Mouse (Mus musculus): ENCODE measurements around the gene Camk1d. TPM values are rescaled to one million over a fixed set of nuclear protein-coding genes. Genes with fewer than 3 reads are reported as not detected.
A peak's percentile ranks its signal among the peaks of the same experiment; 100 is the strongest.
"Not testable (repeated sequence)": the region's sequence is repeated elsewhere in the genome, so short reads cannot be mapped to it uniquely, and the experiment has no call there.

The Camk1d gene
- polyA plus RNA-seq, 1 experiment from 2014 or later, result 0.94 TPM

GRCm38 (mm10) chr2:5540870-5541269, 173.4 kb downstream of the Camk1d start:
- 76% methylated on average over 3 of the region's 3 CpGs for WGBS
- no peak overlapping the region for H3K4me3 ChIP-seq (ENCODE audit: low read depth, low read length)
- DNase-seq (ENCODE audit: low spot score), result no peak
- ATAC-seq (replicated peaks; ENCODE audit: insufficient number of reproducible peaks, low FRiP score, low TSS enrichment, low read depth), result no peak
- no peaks in the 10 kb centered on the region for H3K9me3 ChIP-seq (replicated peaks; ENCODE audit: control insufficient read depth, low read length)
- H3K27me3 ChIP-seq (ENCODE audit: control insufficient read depth, insufficient read depth, low read length), result no peaks in the 10 kb centered on the region
- H3K36me3 ChIP-seq (replicated peaks; ENCODE audit: control insufficient read depth, insufficient read depth, low read depth, low read length), result no peaks in the 10 kb centered on the region
- no peak overlapping the region for H3K27ac ChIP-seq (replicated peaks; ENCODE audit: low read depth, low read length)
- H3K9ac ChIP-seq (replicated peaks; ENCODE audit: low read length), result no peak overlapping the region
- no peak overlapping the region for H3K4me2 ChIP-seq (ENCODE audit: low read depth, low read length)
- H3K4me1 ChIP-seq (ENCODE audit: control insufficient read depth, insufficient read depth, low read length), result no peaks in the 10 kb centered on the region

DNA sequence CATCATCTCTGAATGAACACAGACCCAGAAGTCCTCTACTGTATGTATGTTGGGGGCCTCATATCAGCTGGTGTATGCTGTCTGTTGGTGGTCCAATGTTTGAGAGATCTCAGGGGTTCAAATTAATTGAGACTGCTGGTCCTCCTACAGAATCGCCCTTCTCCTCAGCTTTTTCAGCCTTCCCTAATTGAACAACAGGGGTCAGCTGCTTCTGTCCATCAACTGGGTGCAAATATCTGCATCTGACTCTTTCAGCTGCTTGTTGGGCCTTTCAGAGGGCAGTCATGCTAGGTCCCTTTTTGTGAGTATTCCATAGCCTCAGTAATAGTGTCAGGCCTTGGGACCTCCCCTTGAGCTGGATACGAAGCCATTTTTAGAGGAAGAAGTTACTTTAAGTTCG, 174.4 kb downstream of the Camk1d start:
- 61% methylated on average over 3 of the region's 3 CpGs for WGBS
- not testable (repeated sequence) for H3K27ac ChIP-seq (replicated peaks; ENCODE audit: low read depth, low read length); ATAC-seq (replicated peaks; ENCODE audit: insufficient number of reproducible peaks, low FRiP score, low TSS enrichment, low read depth)

DNA sequence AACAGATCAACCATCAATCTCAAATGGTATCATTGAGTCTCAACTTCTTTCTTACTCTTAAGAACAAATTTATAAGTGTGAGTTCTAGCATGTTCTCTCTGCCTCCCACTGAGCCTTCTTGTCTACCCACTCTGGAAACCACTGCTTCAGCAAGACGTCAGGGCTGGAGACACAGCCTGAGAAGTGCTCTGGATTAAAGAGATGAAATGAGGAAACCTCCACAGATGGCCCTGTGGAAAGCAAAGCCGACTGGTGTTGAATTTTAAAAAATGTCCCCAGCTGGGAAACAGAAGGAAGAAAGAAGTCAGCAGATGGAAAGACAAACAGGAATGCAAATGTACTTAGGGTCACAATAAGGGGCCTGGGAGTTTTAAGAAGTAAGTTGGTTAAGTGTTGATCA, 180.4 kb downstream of the Camk1d start:
- Histone ChIP-seq H3K36me3 (replicated peaks; ENCODE audit: control insufficient read depth, insufficient read depth, low read depth, low read length) (no peaks in the 10 kb centered on the region), H3K9ac (replicated peaks; ENCODE audit: low read length) (no peak overlapping the region), H3K4me2 (ENCODE audit: low read depth, low read length) (no peak overlapping the region), H3K4me3 (ENCODE audit: low read depth, low read length) (no peak overlapping the region), H3K9me3 (replicated peaks; ENCODE audit: control insufficient read depth, low read length) (no peaks in the 10 kb centered on the region), H3K4me1 (ENCODE audit: control insufficient read depth, insufficient read depth, low read length) (no peaks in the 10 kb centered on the region), H3K27me3 (ENCODE audit: control insufficient read depth, insufficient read depth, low read length) (no peaks in the 10 kb centered on the region), H3K27ac (replicated peaks; ENCODE audit: low read depth, low read length) (no peak overlapping the region)
- DNase-seq (ENCODE audit: low spot score), result no peak
- ATAC-seq (replicated peaks; ENCODE audit: insufficient number of reproducible peaks, low FRiP score, low TSS enrichment, low read depth), result no peak
- 57% methylated on average over 2 of the region's 2 CpGs for WGBS

More for the DNA sequence above, 174.4 kb downstream of the Camk1d start:
- not testable (repeated sequence) for H3K27me3 ChIP-seq (ENCODE audit: control insufficient read depth, insufficient read depth, low read length); DNase-seq (ENCODE audit: low spot score); H3K4me2 ChIP-seq (ENCODE audit: low read depth, low read length); H3K9me3 ChIP-seq (replicated peaks; ENCODE audit: control insufficient read depth, low read length); H3K36me3 ChIP-seq (replicated peaks; ENCODE audit: control insufficient read depth, insufficient read depth, low read depth, low read length); H3K9ac ChIP-seq (replicated peaks; ENCODE audit: low read length); H3K4me3 ChIP-seq (ENCODE audit: low read depth, low read length); H3K4me1 ChIP-seq (ENCODE audit: control insufficient read depth, insufficient read depth, low read length)

- ATAC-seq (replicated peaks; ENCODE audit: insufficient number of reproducible peaks, low FRiP score, low TSS enrichment, low read depth) (no peak), DNase-seq (ENCODE audit: low spot score) (no peak)
- WGBS, result 82% methylated on average over 2 of the region's 2 CpGs
- no peaks in the 10 kb centered on the region for H3K27me3 ChIP-seq (ENCODE audit: control insufficient read depth, insufficient read depth, low read length)
- H3K4me3 ChIP-seq (ENCODE audit: low read depth, low read length), result no peak overlapping the region
- no peaks in the 10 kb centered on the region for H3K36me3 ChIP-seq (replicated peaks; ENCODE audit: control insufficient read depth, insufficient read depth, low read depth, low read length)
- H3K9ac ChIP-seq (replicated peaks; ENCODE audit: low read length), result no peak overlapping the region
- no peaks in the 10 kb centered on the region for H3K9me3 ChIP-seq (replicated peaks; ENCODE audit: control insufficient read depth, low read length)
- no peak overlapping the region for H3K27ac ChIP-seq (replicated peaks; ENCODE audit: low read depth, low read length)
- H3K4me1 ChIP-seq (ENCODE audit: control insufficient read depth, insufficient read depth, low read length), result no peaks in the 10 kb centered on the region
- no peak overlapping the region for H3K4me2 ChIP-seq (ENCODE audit: low read depth, low read length)
Measured at GRCm38 (mm10) chr2:5529992-5530391, 184.3 kb downstream of the Camk1d start.

DNA sequence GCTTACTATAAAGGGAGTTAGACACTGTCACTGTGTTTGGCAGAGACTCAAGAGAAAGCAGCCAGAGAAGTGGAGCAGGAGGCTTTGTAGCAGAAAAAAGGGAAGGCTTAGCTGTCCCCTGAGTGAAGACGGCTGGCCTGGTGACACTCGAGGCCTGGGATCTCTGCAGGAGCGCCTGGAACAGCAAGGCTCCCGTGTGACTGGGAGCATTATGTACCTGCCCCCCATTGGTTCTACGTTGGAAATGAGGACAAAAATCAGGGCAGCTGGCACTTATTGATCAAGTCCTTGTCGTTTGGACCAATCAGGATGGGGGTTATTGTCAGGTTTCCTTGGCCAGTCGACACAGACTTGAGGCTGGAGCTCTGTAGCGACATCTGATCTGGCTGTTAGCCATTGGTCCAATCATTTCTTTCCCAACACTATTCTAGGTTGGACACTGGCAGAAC, 195.1 kb downstream of the Camk1d start:
- no peak for ATAC-seq (replicated peaks; ENCODE audit: insufficient number of reproducible peaks, low FRiP score, low TSS enrichment, low read depth)
- Histone ChIP-seq H3K4me2 (ENCODE audit: low read depth, low read length) (no peak overlapping the region), H3K36me3 (replicated peaks; ENCODE audit: control insufficient read depth, insufficient read depth, low read depth, low read length) (no peaks in the 10 kb centered on the region), H3K27ac (replicated peaks; ENCODE audit: low read depth, low read length) (no peak overlapping the region), H3K4me1 (ENCODE audit: control insufficient read depth, insufficient read depth, low read length) (no peaks in the 10 kb centered on the region), H3K9ac (replicated peaks; ENCODE audit: low read length) (no peak overlapping the region), H3K9me3 (replicated peaks; ENCODE audit: control insufficient read depth, low read length) (no peaks in the 10 kb centered on the region; the same call in 1 of the 2 replicates), H3K27me3 (ENCODE audit: control insufficient read depth, insufficient read depth, low read length) (no peaks in the 10 kb centered on the region), H3K4me3 (ENCODE audit: low read depth, low read length) (no peak overlapping the region)
- peak; percentile 11 for DNase-seq (ENCODE audit: low spot score)
- 64% methylated on average over 8 of the region's 8 CpGs for WGBS

DNA sequence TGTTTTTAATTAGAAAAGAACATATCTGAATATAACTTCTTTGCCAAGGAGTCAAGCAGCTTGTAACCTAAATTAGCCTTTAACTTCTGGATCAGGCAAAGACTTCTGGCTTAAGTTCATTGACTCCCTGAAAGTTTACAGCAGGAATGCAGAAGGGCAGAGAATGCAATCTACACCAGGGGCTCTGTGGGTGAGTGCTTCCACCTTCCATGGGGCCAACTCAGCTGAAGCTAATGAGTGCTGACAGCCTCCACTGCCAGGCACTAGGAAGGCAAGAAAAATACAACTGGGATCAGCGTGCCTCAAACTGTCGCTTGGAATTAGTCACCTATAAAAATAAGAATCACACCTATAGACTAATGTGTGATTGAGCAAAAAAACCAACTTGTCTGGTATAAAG, 199.2 kb downstream of the Camk1d start:
- H3K36me3 ChIP-seq (replicated peaks; ENCODE audit: control insufficient read depth, insufficient read depth, low read depth, low read length), result no peaks in the 10 kb centered on the region
- no peaks in the 10 kb centered on the region for H3K27me3 ChIP-seq (ENCODE audit: control insufficient read depth, insufficient read depth, low read length)
- 69% methylated on average over 2 of the region's 2 CpGs for WGBS
- H3K9me3 ChIP-seq (replicated peaks; ENCODE audit: control insufficient read depth, low read length), result no peaks in the 10 kb centered on the region; the same call in 1 of the 2 replicates
- ATAC-seq (replicated peaks; ENCODE audit: insufficient number of reproducible peaks, low FRiP score, low TSS enrichment, low read depth), result no peak
- H3K27ac ChIP-seq (replicated peaks; ENCODE audit: low read depth, low read length), result no peak overlapping the region
- no peak overlapping the region for H3K4me2 ChIP-seq (ENCODE audit: low read depth, low read length)
- H3K4me3 ChIP-seq (ENCODE audit: low read depth, low read length), result no peak overlapping the region
- H3K9ac ChIP-seq (replicated peaks; ENCODE audit: low read length), result no peak overlapping the region
- peak; percentile 38 for DNase-seq (ENCODE audit: low spot score)
- H3K4me1 ChIP-seq (ENCODE audit: control insufficient read depth, insufficient read depth, low read length), result no peaks in the 10 kb centered on the region

- Histone ChIP-seq H3K27me3 (ENCODE audit: control insufficient read depth, insufficient read depth, low read length) (no peaks in the 10 kb centered on the region), H3K4me2 (ENCODE audit: low read depth, low read length) (no peak overlapping the region), H3K4me3 (ENCODE audit: low read depth, low read length) (no peak overlapping the region), H3K9me3 (replicated peaks; ENCODE audit: control insufficient read depth, low read length) (no peaks in the 10 kb centered on the region; the same call in 1 of the 2 replicates), H3K9ac (replicated peaks; ENCODE audit: low read length) (no peak overlapping the region), H3K36me3 (replicated peaks; ENCODE audit: control insufficient read depth, insufficient read depth, low read depth, low read length) (no peaks in the 10 kb centered on the region), H3K27ac (replicated peaks; ENCODE audit: low read depth, low read length) (no peak overlapping the region), H3K4me1 (ENCODE audit: control insufficient read depth, insufficient read depth, low read length) (no peaks in the 10 kb centered on the region)
- DNase-seq (ENCODE audit: low spot score), result no peak
- WGBS, result 93% methylated on average over 5 of the region's 5 CpGs
- no peak for ATAC-seq (replicated peaks; ENCODE audit: insufficient number of reproducible peaks, low FRiP score, low TSS enrichment, low read depth)
Measured at GRCm38 (mm10) chr2:5514095-5514494, 200.2 kb downstream of the Camk1d start.

- H3K36me3 ChIP-seq (replicated peaks; ENCODE audit: control insufficient read depth, insufficient read depth, low read depth, low read length), result no peaks in the 10 kb centered on the region
- DNase-seq (ENCODE audit: low spot score) (no peak), ATAC-seq (replicated peaks; ENCODE audit: insufficient number of reproducible peaks, low FRiP score, low TSS enrichment, low read depth) (no peak)
- H3K4me1 ChIP-seq (ENCODE audit: control insufficient read depth, insufficient read depth, low read length), result no peaks in the 10 kb centered on the region
- H3K4me2 ChIP-seq (ENCODE audit: low read depth, low read length), result no peak overlapping the region
- no peak overlapping the region for H3K4me3 ChIP-seq (ENCODE audit: low read depth, low read length)
- no peak overlapping the region for H3K9ac ChIP-seq (replicated peaks; ENCODE audit: low read length)
- no peaks in the 10 kb centered on the region for H3K27me3 ChIP-seq (ENCODE audit: control insufficient read depth, insufficient read depth, low read length)
- WGBS, result 91% methylated on average over 2 of the region's 2 CpGs
- no peak overlapping the region for H3K27ac ChIP-seq (replicated peaks; ENCODE audit: low read depth, low read length)
- no peaks in the 10 kb centered on the region; the same call in 1 of the 2 replicates for H3K9me3 ChIP-seq (replicated peaks; ENCODE audit: control insufficient read depth, low read length)
Measured at GRCm38 (mm10) chr2:5513621-5514020, 200.7 kb downstream of the Camk1d start.
